Mouse (Mus musculus) kidney, postnatal 0 days (tissue): ENCODE measurements around the gene Tnf. TPM values are rescaled to one million over a fixed set of nuclear protein-coding genes. Genes with fewer than 3 reads are reported as not detected.

Experiments used
- ATAC-seq: fragments of 200-750 bp; cut with Nextera tagmentation; replicated peaks from 2 replicates; pipeline ENCODE4 v1.8.0; 2017; ENCODE audit warnings: low read depth, moderate number of reproducible peaks, moderate TSS enrichment, moderate library complexity; ENCODE audit not compliant: low FRiP score
- DNase-seq: peaks from one replicate; pipeline ENCODE4 v3.0.0-alpha.2; 2016; ENCODE audit warnings: low spot score
- H3K27ac ChIP-seq: fragments of 300-500 bp; sonication (generic); 2 replicates; pipeline ENCODE4 v1.5.1; 2014; ENCODE audit warnings: mild to moderate bottlenecking
- H3K27me3 ChIP-seq: fragments of 300-500 bp; sonication (generic); 2 replicates; pipeline ENCODE4 v1.6.1; 2014; ENCODE audit warnings: low read length, mixed read lengths; ENCODE audit not compliant: insufficient read depth
- H3K36me3 ChIP-seq: fragments of 300-500 bp; sonication (generic); 2 replicates; pipeline ENCODE4 v1.6.1; 2014; ENCODE audit warnings: low read length, mixed read lengths; ENCODE audit not compliant: insufficient read depth
- H3K4me1 ChIP-seq: fragments of 300-500 bp; sonication (generic); replicated peaks from 2 replicates; pipeline ENCODE4 v1.6.1; 2014; ENCODE audit warnings: antibody characterized with exemption, low read length, mixed read lengths; ENCODE audit not compliant: insufficient read depth
- H3K4me2 ChIP-seq: fragments of 300-500 bp; sonication (generic); 2 replicates; pipeline ENCODE4 v1.6.1; 2014; ENCODE audit warnings: mild to moderate bottlenecking, low read length, moderate library complexity, mixed read lengths
- H3K4me3 ChIP-seq: fragments of 300-500 bp; sonication (generic); replicated peaks from 2 replicates; pipeline ENCODE4 v1.5.1; 2014; ENCODE audit warnings: low read depth, low read length
- H3K9ac ChIP-seq: fragments of 300-500 bp; sonication (generic); 2 replicates; pipeline ENCODE4 v1.6.1; 2014; ENCODE audit warnings: low read depth, low read length
- H3K9me3 ChIP-seq: fragments of 300-500 bp; sonication (generic); replicated peaks from 2 replicates; pipeline ENCODE4 v1.6.1; 2016; ENCODE audit warnings: low read length, inconsistent platforms, mixed read lengths
- CTCF ChIP-seq: IDR thresholded peaks from 2 replicates; pipeline ENCODE4 v1.5.1; 2016; ENCODE audit warnings: antibody characterized with exemption, low read depth, mild to moderate bottlenecking, moderate library complexity
- WGBS: fragments of 180-500 bp; shearing (Covaris S2); extraction: QIAGEN DNeasy Blood & Tissue Kit; methylation state at CpG from one replicate; pipeline ENCODE4 v1.1.7; 2014; 5-methylcytosine and 5-hydroxymethylcytosine counted together
- polyA plus RNA-seq: library from polyadenylated mRNA; unstranded; fragments of >200 nt; fragmentation: Nextera tagmentation; extraction: Ambion mirVana; gene quantifications from 2 replicates; pipeline ENCODE4 v1.2.1, GENCODE M21; 2015

Gene Tnf
- polyA plus RNA-seq, 1 experiment from 2014 or later = 0.25 TPM

DNA sequence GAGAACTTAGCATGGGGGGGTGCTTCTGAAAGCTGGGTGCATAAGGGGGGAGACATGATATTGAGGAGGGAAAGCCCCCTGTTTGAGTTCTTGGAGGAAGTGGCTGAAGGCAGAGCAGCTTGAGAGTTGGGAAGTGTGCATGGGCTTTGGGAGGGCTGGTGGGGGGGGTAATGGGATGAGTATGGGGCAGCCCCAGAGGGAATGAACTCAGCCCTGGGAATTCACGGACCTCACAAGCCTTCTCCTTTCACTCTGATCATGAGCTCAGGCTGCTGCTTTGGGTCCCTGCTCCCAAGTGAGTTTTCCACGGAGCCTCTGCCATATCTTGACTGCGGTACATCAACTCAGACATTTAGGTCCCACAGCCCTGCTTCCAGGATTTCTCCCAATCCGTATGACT, 635 bp upstream of the Tnf start:
- 74% methylated on average over 4 of the region's 4 CpGs for WGBS
- no peaks in the 10 kb centered on the region for H3K27me3 ChIP-seq

DNA sequence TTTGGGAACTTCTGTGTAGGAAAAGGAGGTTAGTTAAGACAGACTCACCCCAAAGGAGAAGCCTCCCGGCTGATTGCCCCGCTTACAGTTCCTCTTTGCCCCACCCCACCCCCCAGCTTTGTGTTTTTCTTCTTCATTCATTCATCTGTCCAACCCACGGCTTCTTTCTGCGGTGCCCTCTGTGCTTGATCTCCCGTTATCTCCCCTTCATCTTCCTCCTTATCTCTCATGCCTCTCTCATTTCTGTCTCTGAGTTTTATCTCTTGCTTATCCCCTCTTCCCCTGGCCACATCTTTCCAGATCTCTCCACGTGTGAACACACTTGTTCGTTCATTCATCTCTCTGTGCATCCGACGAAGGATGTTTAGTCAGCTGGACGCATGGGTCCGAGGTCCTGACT, 679 bp downstream of the Tnf start:
- H3K9ac ChIP-seq = no peak overlapping the region
- H3K4me1 ChIP-seq = 0 out of 2 replicates have a peak, but pooled peaks cover 2% of the 10 kb centered on the region
- no peak for TF ChIP-seq CTCF
- no peak overlapping the region for H3K4me2 ChIP-seq
- 52% methylated on average over 11 of the region's 11 CpGs for WGBS
- DNase-seq = no peak
- no peak overlapping the region for H3K27ac ChIP-seq
- ATAC-seq = no peak
- H3K36me3 ChIP-seq = no peaks in the 10 kb centered on the region
- no peaks in the 10 kb centered on the region for H3K27me3 ChIP-seq
- H3K9me3 ChIP-seq = no peaks in the 10 kb centered on the region
- H3K4me3 ChIP-seq = no peak overlapping the region

More for the DNA sequence above, 635 bp upstream of the Tnf start:
- Histone ChIP-seq H3K4me1 (no peaks in the 10 kb centered on the region), H3K9me3 (no peaks in the 10 kb centered on the region), H3K36me3 (no peaks in the 10 kb centered on the region), H3K27ac (no peak overlapping the region), H3K4me3 (no peak overlapping the region), H3K4me2 (no peak overlapping the region), H3K9ac (no peak overlapping the region)
- ATAC-seq (no peak), DNase-seq (no peak)
- no peak for TF ChIP-seq CTCF

- H3K4me1 ChIP-seq = 0 out of 2 replicates have a peak, but pooled peaks cover 3% of the 10 kb centered on the region
- no peak overlapping the region for H3K9ac ChIP-seq
- no peaks in the 10 kb centered on the region for H3K36me3 ChIP-seq
- H3K9me3 ChIP-seq = no peaks in the 10 kb centered on the region
- TF ChIP-seq CTCF = no peak
- no peaks in the 10 kb centered on the region for H3K27me3 ChIP-seq
- no peak overlapping the region for H3K4me2 ChIP-seq
- H3K4me3 ChIP-seq = no peak overlapping the region
- no peak overlapping the region for H3K27ac ChIP-seq
- 88% methylated on average over 11 of the region's 11 CpGs for WGBS
- no peak for ATAC-seq
- no peak for DNase-seq
Measured at GRCm38 (mm10) chr17:35200398-35200797, 1.4 kb downstream of the Tnf start.

DNA sequence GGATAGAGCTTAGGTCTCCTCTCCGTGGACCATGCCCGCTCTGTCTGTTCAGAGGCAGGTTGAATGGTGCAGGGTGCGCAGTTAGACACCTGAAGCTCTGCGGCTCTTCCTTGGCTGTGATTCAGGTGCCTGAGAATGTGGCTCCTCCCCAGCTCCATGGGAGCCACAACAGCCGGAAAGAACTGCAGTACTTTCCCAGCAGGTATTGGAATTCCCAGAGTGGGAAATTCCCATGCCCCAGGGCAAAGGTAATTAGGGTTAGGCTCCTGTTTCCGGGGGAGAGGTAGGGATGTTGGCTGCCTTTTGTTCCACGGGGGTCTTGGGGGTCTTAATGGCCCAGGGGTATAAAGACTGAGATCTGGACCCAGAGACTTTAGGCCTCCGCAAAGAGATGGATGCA, 2.9 kb downstream of the Tnf start:
- DNase-seq = no peak
- 31% methylated on average over 8 of the region's 8 CpGs for WGBS
- Histone ChIP-seq H3K4me2 (no peak overlapping the region), H3K4me1 (peaks cover 3% of the 10 kb centered on the region; the same call in 1 of the 2 replicates), H3K36me3 (no peaks in the 10 kb centered on the region), H3K9me3 (no peaks in the 10 kb centered on the region), H3K27ac (no peak overlapping the region), H3K9ac (no peak overlapping the region), H3K27me3 (peaks cover 7% of the 10 kb centered on the region; the same call in 1 of the 2 replicates), H3K4me3 (no peak overlapping the region)
- TF ChIP-seq CTCF = no peak
- ATAC-seq = no peak

DNA sequence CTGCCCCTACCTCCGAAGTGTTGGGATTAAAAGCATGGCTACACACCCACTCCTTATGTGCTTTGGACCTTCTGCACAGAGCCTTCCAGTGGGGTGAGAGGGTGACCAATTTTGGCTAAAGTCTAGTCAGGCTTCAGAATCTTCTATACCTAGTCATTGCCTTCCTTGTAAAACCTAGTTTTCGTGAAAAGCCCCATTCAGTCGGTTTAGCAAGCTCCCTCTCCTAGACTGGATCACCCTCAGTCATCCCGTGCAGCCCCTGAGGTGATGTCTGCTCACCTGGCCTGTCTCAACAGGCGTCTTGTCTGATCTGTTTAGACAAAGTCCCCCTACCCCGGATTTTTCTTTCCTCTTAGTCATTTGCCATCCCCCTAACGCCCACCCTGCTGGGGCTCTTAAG, 3.8 kb downstream of the Tnf start:
- no peak overlapping the region for H3K4me3 ChIP-seq
- H3K27me3 ChIP-seq = peaks cover 7% of the 10 kb centered on the region; the same call in 1 of the 2 replicates
- DNase-seq = no peak
- no peak overlapping the region for H3K27ac ChIP-seq
- no peak for ATAC-seq
- TF ChIP-seq CTCF = no peak
- H3K4me2 ChIP-seq = no peak overlapping the region
- H3K36me3 ChIP-seq = no peaks in the 10 kb centered on the region
- H3K4me1 ChIP-seq = peaks cover 3% of the 10 kb centered on the region; the same call in 1 of the 2 replicates
- no peak overlapping the region for H3K9ac ChIP-seq
- WGBS = 73% methylated on average over 7 of the region's 7 CpGs
- no peaks in the 10 kb centered on the region for H3K9me3 ChIP-seq

DNA sequence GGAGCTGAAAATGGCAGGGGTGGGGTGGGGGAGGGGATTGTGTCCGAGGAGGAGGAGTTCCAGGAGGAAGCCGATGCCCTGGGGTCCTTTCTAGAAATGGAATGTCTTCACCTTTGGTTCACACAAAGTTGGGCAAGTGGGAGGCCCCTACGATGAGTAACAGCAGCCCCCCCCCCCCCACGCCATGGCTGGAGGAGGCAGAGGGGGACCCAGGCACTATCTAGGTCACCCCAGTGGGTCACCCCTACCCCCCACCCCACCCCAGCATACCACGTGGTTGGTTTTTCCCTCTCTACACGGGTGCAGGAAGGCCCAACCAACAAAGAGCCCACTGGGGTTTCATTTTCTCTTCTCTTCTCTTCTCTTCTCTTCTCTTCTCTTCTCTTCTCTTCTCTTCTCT, 4.7 kb downstream of the Tnf start:
- 31% methylated on average over 4 of the region's 6 CpGs for WGBS
- H3K27me3 ChIP-seq = peaks cover 7% of the 10 kb centered on the region; the same call in 1 of the 2 replicates

DNA sequence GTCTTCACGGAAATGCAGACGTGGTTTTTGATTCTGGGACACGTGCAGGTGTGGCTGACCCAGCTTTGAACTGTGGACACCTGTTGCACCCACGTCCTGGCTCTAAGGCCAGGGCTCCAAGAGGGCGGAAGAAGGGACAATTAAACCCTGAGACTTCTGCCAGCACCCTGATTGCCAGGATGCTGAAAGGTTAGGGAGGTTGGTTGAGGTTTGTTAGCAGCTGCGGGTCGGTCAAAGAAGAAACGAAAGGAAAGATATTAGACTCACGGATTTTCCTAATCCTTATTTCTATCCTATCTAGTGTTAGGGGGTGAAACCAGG, 5.5 kb downstream of the Tnf start:
- H3K9me3 ChIP-seq = no peaks in the 10 kb centered on the region
- H3K36me3 ChIP-seq = no peaks in the 10 kb centered on the region
- no peak for TF ChIP-seq CTCF
- H3K9ac ChIP-seq = peak overlapping the region; percentile 56; the same call in 1 of the 2 replicates
- peaks cover 3% of the 10 kb centered on the region; the same call in 1 of the 2 replicates for H3K4me1 ChIP-seq
- DNase-seq = no peak
- peak overlapping the region; percentile 91 for H3K4me2 ChIP-seq
- H3K27ac ChIP-seq = no peak overlapping the region
- peak overlapping the region; percentile 43 for H3K4me3 ChIP-seq
- H3K27me3 ChIP-seq = peaks cover 7% of the 10 kb centered on the region; the same call in 1 of the 2 replicates
- 24% methylated on average over 9 of the region's 9 CpGs for WGBS
- ATAC-seq = 0 out of 2 replicates have a peak, but pooled peaks have one; percentile 23

More for the DNA sequence above, 4.7 kb downstream of the Tnf start:
- no peak overlapping the region for H3K4me2 ChIP-seq
- H3K36me3 ChIP-seq = no peaks in the 10 kb centered on the region
- no peak for DNase-seq
- no peak for TF ChIP-seq CTCF
- no peak overlapping the region for H3K4me3 ChIP-seq
- ATAC-seq = no peak
- H3K9ac ChIP-seq = no peak overlapping the region
- no peak overlapping the region for H3K27ac ChIP-seq
- H3K4me1 ChIP-seq = peaks cover 3% of the 10 kb centered on the region; the same call in 1 of the 2 replicates
- no peaks in the 10 kb centered on the region for H3K9me3 ChIP-seq
